Mouse (Mus musculus) left cerebral cortex, adult 8-10 months (tissue): ENCODE data around the gene Fam110c. TPM values are rescaled to one million over a fixed set of nuclear protein-coding genes. Genes with fewer than 3 reads are reported as not detected.

ENCODE experiments used
- DNase-seq, 2 experiments: peaks; one replicate each; pipeline ENCODE4 v3.0.0; 2022; ENCODE audit warnings: low spot score in 2 of 2
- total RNA-seq, 4 experiments: library from RNA; stranded (reverse); gene quantifications; 2 replicates each; pipeline ENCODE4 v1.2.4; 2022

Gene Fam110c
- total RNA-seq, 4 experiments from 2014 or later, result not detected

GRCm38 (mm10) chr12:31101821-31102220 lies 28.2 kb downstream of the Fam110c start:
- no peak for DNase-seq

GRCm38 (mm10) chr12:31116005-31116466 lies 42.4 kb downstream of the Fam110c start:
- DNase-seq, result peak in 1 of 2 experiments; percentile 15

- DNase-seq, result no peak
These were observed 46.9 kb downstream of the Fam110c start for GRCm38 (mm10) chr12:31120535-31120934.

GRCm38 (mm10) chr12:31122892-31123622 lies 49.4 kb downstream of the Fam110c start:
- DNase-seq, result no peak

GRCm38 (mm10) chr12:31126071-31126470 lies 52.4 kb downstream of the Fam110c start:
- no peak for DNase-seq

- no peak for DNase-seq
These were observed 55.9 kb downstream of the Fam110c start for GRCm38 (mm10) chr12:31129548-31129947.

Other genes starting within 250 kb of the Fam110c start
- gene Alkal2, start 189.5 kb upstream of the Fam110c start, total RNA-seq, result 1 to 10 TPM in 2 of 4 experiments, under 1 TPM in 2; 0.63 to 1.3 (median 0.99) TPM
- 10 to 100 TPM; 44.6 to 59.7 (median 56.6) TPM for gene Acp1, start 162.3 kb upstream of the Fam110c start, total RNA-seq
- 10 to 100 TPM; 12.5 to 14.0 (median 13.4) TPM for gene Sh3yl1, start 162.2 kb upstream of the Fam110c start, total RNA-seq
- not detected for gene Gm6993, start 166.9 kb downstream of the Fam110c start, total RNA-seq
- 10 to 100 TPM; 15.4 to 17.6 (median 16.8) TPM for gene Lamb1, start 191.4 kb downstream of the Fam110c start, total RNA-seq